Mouse (Mus musculus): ENCODE data around the gene Arhgap9. TPM values are rescaled to one million over a fixed set of nuclear protein-coding genes. Genes with fewer than 3 reads are reported as not detected.

Gene Arhgap9
- polyA plus RNA-seq, 1 experiment from 2014 or later: 4.4 TPM

- ATAC-seq (replicated peaks; ENCODE audit: low FRiP score, low TSS enrichment, low read depth): no peak
- no peak for DNase-seq (ENCODE audit: low spot score)
- Histone ChIP-seq H3K4me1 (replicated peaks; ENCODE audit: control insufficient read depth, insufficient read depth, low read length) (no peaks in the 10 kb centered on the region; the same call in 1 of the 2 replicates), H3K4me3 (ENCODE audit: low read depth, low read length) (no peak overlapping the region), H3K9me3 (ENCODE audit: control insufficient read depth, low read length) (no peaks in the 10 kb centered on the region), H3K27ac (ENCODE audit: low read depth) (no peak overlapping the region), H3K27me3 (replicated peaks; ENCODE audit: control insufficient read depth, insufficient read depth, low read length) (0 out of 2 replicates have a peak, but pooled peaks cover 5% of the 10 kb centered on the region), H3K4me2 (ENCODE audit: low read length) (no peak overlapping the region), H3K36me3 (ENCODE audit: control insufficient read depth, insufficient read depth, low read length) (peaks cover 38% of the 10 kb centered on the region), H3K9ac (ENCODE audit: low read length) (no peak overlapping the region)
- WGBS: 67% methylated on average over 5 of the region's 5 CpGs
These were observed 15.2 kb downstream of the Arhgap9 start for GRCm38 (mm10) chr10:127336952-127337351.

- Histone ChIP-seq H3K9ac (ENCODE audit: low read length) (no peak overlapping the region), H3K4me3 (ENCODE audit: low read depth, low read length) (no peak overlapping the region), H3K4me1 (replicated peaks; ENCODE audit: control insufficient read depth, insufficient read depth, low read length) (peaks cover 3% of the 10 kb centered on the region; the same call in 1 of the 2 replicates), H3K9me3 (ENCODE audit: control insufficient read depth, low read length) (no peaks in the 10 kb centered on the region), H3K4me2 (ENCODE audit: low read length) (no peak overlapping the region), H3K27ac (ENCODE audit: low read depth) (no peak overlapping the region), H3K27me3 (replicated peaks; ENCODE audit: control insufficient read depth, insufficient read depth, low read length) (0 out of 2 replicates have a peak, but pooled peaks cover 5% of the 10 kb centered on the region), H3K36me3 (ENCODE audit: control insufficient read depth, insufficient read depth, low read length) (peaks cover 33% of the 10 kb centered on the region)
- ATAC-seq (replicated peaks; ENCODE audit: low FRiP score, low TSS enrichment, low read depth): no peak
- WGBS: 82% methylated on average over 6 of the region's 6 CpGs
- DNase-seq (ENCODE audit: low spot score): no peak
These were observed 15.9 kb downstream of the Arhgap9 start for GRCm38 (mm10) chr10:127337536-127338099.

- Histone ChIP-seq H3K27me3 (replicated peaks; ENCODE audit: control insufficient read depth, insufficient read depth, low read length) (0 out of 2 replicates have a peak, but pooled peaks cover 5% of the 10 kb centered on the region), H3K36me3 (ENCODE audit: control insufficient read depth, insufficient read depth, low read length) (peaks cover 21% of the 10 kb centered on the region), H3K9ac (ENCODE audit: low read length) (peak overlapping the region; percentile 66), H3K27ac (ENCODE audit: low read depth) (peak overlapping the region; percentile 95), H3K9me3 (ENCODE audit: control insufficient read depth, low read length) (no peaks in the 10 kb centered on the region), H3K4me2 (ENCODE audit: low read length) (peak overlapping the region; percentile 88), H3K4me1 (replicated peaks; ENCODE audit: control insufficient read depth, insufficient read depth, low read length) (peaks cover 3% of the 10 kb centered on the region; the same call in 1 of the 2 replicates), H3K4me3 (ENCODE audit: low read depth, low read length) (peak overlapping the region; percentile 44)
- WGBS: under 1% methylated on average over 31 of the region's 31 CpGs
- ATAC-seq (replicated peaks; ENCODE audit: low FRiP score, low TSS enrichment, low read depth) (peak; percentile 68), DNase-seq (ENCODE audit: low spot score) (peak; percentile 91)
These were observed 17.3 kb downstream of the Arhgap9 start for GRCm38 (mm10) chr10:127338930-127339682.

- under 1% methylated on average over 38 of the region's 42 CpGs for WGBS
- Histone ChIP-seq H3K27me3 (replicated peaks; ENCODE audit: control insufficient read depth, insufficient read depth, low read length) (0 out of 2 replicates have a peak, but pooled peaks cover 5% of the 10 kb centered on the region), H3K9me3 (ENCODE audit: control insufficient read depth, low read length) (no peaks in the 10 kb centered on the region), H3K4me2 (ENCODE audit: low read length) (peak overlapping the region; percentile 88), H3K4me3 (ENCODE audit: low read depth, low read length) (peak overlapping the region; percentile 44), H3K4me1 (replicated peaks; ENCODE audit: control insufficient read depth, insufficient read depth, low read length) (peaks cover 3% of the 10 kb centered on the region; the same call in 1 of the 2 replicates), H3K9ac (ENCODE audit: low read length) (peak overlapping the region; percentile 66), H3K36me3 (ENCODE audit: control insufficient read depth, insufficient read depth, low read length) (peaks cover 15% of the 10 kb centered on the region), H3K27ac (ENCODE audit: low read depth) (peak overlapping the region; percentile 95)
- DNase-seq (ENCODE audit: low spot score) (peak; percentile 86), ATAC-seq (replicated peaks; ENCODE audit: low FRiP score, low TSS enrichment, low read depth) (peak; percentile 44; the same call in 1 of the 2 replicates)
These were observed 18.2 kb downstream of the Arhgap9 start for GRCm38 (mm10) chr10:127339683-127340576.

- DNase-seq (ENCODE audit: low spot score) (peak; percentile 70), ATAC-seq (replicated peaks; ENCODE audit: low FRiP score, low TSS enrichment, low read depth) (0 out of 2 replicates have a peak, but pooled peaks have one; percentile 2)
- Histone ChIP-seq H3K36me3 (ENCODE audit: control insufficient read depth, insufficient read depth, low read length) (peaks cover 14% of the 10 kb centered on the region), H3K27ac (ENCODE audit: low read depth) (peak overlapping the region; percentile 95), H3K27me3 (replicated peaks; ENCODE audit: control insufficient read depth, insufficient read depth, low read length) (0 out of 2 replicates have a peak, but pooled peaks cover 5% of the 10 kb centered on the region), H3K4me2 (ENCODE audit: low read length) (peak overlapping the region; percentile 88), H3K4me3 (ENCODE audit: low read depth, low read length) (peak overlapping the region; percentile 44), H3K4me1 (replicated peaks; ENCODE audit: control insufficient read depth, insufficient read depth, low read length) (peaks cover 3% of the 10 kb centered on the region; the same call in 1 of the 2 replicates), H3K9me3 (ENCODE audit: control insufficient read depth, low read length) (no peaks in the 10 kb centered on the region), H3K9ac (ENCODE audit: low read length) (peak overlapping the region; percentile 49)
- WGBS: 2% methylated on average over 27 of the region's 27 CpGs
These were observed 19.0 kb downstream of the Arhgap9 start for GRCm38 (mm10) chr10:127340577-127341359.

- H3K4me1 ChIP-seq (replicated peaks; ENCODE audit: control insufficient read depth, insufficient read depth, low read length): peaks cover 3% of the 10 kb centered on the region; the same call in 1 of the 2 replicates
- peak overlapping the region; percentile 95 for H3K27ac ChIP-seq (ENCODE audit: low read depth)
- peaks cover 11% of the 10 kb centered on the region for H3K36me3 ChIP-seq (ENCODE audit: control insufficient read depth, insufficient read depth, low read length)
- WGBS: 1% methylated on average over 9 of the region's 11 CpGs
- H3K9me3 ChIP-seq (ENCODE audit: control insufficient read depth, low read length): no peaks in the 10 kb centered on the region
- H3K27me3 ChIP-seq (replicated peaks; ENCODE audit: control insufficient read depth, insufficient read depth, low read length): 0 out of 2 replicates have a peak, but pooled peaks cover 5% of the 10 kb centered on the region
- DNase-seq (ENCODE audit: low spot score) (no peak), ATAC-seq (replicated peaks; ENCODE audit: low FRiP score, low TSS enrichment, low read depth) (no peak; the same call in 1 of the 2 replicates)
- H3K9ac ChIP-seq (ENCODE audit: low read length): peak overlapping the region; percentile 49
- peak overlapping the region; percentile 88 for H3K4me2 ChIP-seq (ENCODE audit: low read length)
- peak overlapping the region; percentile 44 for H3K4me3 ChIP-seq (ENCODE audit: low read depth, low read length)
These were observed 19.6 kb downstream of the Arhgap9 start for GRCm38 (mm10) chr10:127341360-127341690.

- 0 out of 2 replicates have a peak, but pooled peaks cover 5% of the 10 kb centered on the region for H3K27me3 ChIP-seq (replicated peaks; ENCODE audit: control insufficient read depth, insufficient read depth, low read length)
- H3K36me3 ChIP-seq (ENCODE audit: control insufficient read depth, insufficient read depth, low read length): peaks cover 4% of the 10 kb centered on the region
- DNase-seq (ENCODE audit: low spot score) (peak; percentile 93), ATAC-seq (replicated peaks; ENCODE audit: low FRiP score, low TSS enrichment, low read depth) (peak; percentile 36)
- WGBS: under 1% methylated on average over 28 of the region's 29 CpGs
- peak within 1 kb of the TSS; percentile 44 for H3K4me3 ChIP-seq (ENCODE audit: low read depth, low read length)
- H3K4me1 ChIP-seq (replicated peaks; ENCODE audit: control insufficient read depth, insufficient read depth, low read length): peaks cover 3% of the 10 kb centered on the region; the same call in 1 of the 2 replicates
- peak within 1 kb of the TSS; percentile 95 for H3K27ac ChIP-seq (ENCODE audit: low read depth)
- peak within 1 kb of the TSS; percentile 88 for H3K4me2 ChIP-seq (ENCODE audit: low read length)
- peak within 1 kb of the TSS; percentile 49 for H3K9ac ChIP-seq (ENCODE audit: low read length)
- H3K9me3 ChIP-seq (ENCODE audit: control insufficient read depth, low read length): no peaks in the 10 kb centered on the region
These were observed 20.3 kb downstream of the Arhgap9 start, which contains the start of gene Gli1 for GRCm38 (mm10) chr10:127341891-127342639. Gli1 (minus strand) TSS chr10:127341974.

Measured in intestine, embryonic 14.5 days (tissue).